Mouse (Mus musculus) naive thymus-derived CD4-positive, alpha-beta T cell, adult 5 months (primary cell): ENCODE results near the gene Zcchc12. TPM values are rescaled to one million over a fixed set of nuclear protein-coding genes. Genes with fewer than 3 reads are reported as not detected.

Experiments used
- polyA plus RNA-seq: library from polyadenylated mRNA; unstranded; fragments of 100-300 nt; shearing (Covaris generic); gene quantifications from one replicate; pipeline ENCODE4 v1.2.1, GENCODE M21; 2017

Gene Zcchc12
- 2.2 TPM for polyA plus RNA-seq

DNA sequence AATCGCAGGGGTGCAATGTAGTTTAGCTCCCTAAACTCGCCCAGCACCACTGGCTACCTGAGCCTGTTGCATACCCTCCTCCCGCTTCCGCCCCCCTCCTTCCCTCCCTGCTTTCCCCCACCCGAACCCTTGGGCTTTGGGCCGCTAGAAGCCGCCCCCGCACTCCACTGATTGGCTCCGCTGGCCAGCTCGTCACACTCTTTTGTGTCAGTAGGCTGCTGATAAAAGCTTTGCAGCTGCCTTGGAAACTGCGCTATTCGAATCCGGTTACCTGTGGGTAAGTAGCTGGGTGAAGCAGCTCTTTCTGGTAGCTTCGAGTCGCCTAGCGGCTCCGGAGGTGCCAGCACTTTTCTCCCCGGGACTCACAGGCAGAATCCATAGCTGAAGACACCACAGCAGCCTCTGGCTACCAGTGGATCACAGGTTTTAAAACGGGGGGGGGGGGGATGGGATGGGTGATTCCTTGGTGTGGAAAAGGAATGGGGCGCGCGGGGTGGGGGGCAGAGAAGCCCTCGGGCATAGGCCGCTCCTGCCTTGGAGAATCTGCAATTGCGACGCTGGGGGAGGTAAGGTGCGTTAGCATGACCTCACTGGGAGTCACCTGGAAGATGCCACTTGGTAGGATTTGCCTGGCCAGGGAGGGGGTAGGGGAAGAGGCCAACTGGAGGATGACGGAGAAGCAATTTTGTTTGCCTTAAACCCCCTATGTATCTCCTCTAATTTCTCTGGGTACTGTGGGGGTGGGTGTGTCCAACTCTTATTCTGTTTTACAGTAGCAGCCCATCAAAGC, at the start of gene Zcchc12:
Gene Zcchc12, plus strand, starts transcription at position 169 of the 790 bp plus-strand sequence.

Other genes starting within 250 kb of the Zcchc12 start
- gene Il13ra1, start 83.8 kb upstream of the Zcchc12 start, polyA plus RNA-seq = 0.15 TPM
- gene Lonrf3, start 132.4 kb downstream of the Zcchc12 start, polyA plus RNA-seq = 0.31 TPM
- not detected for gene Gm6268, start 205.4 kb downstream of the Zcchc12 start, polyA plus RNA-seq